13 mouse cellular contexts compared by ENCODE assay signal in genomic region chrX:159910600-159910999, GRCm38 (mm10).
DNase-seq lines count a peak whose midpoint lies in the region; ATAC-seq and TF ChIP-seq lines count a peak whose summit lies in the region.
"Had no signal": no experiment of that assay in that cellular context is flagged by ENCODE, and none has a peak within 500 bp of the region (broad histone marks: within the 10 kb centered on the region; RNA-seq: fewer than 3 reads in every experiment).

No protein-coding gene starts in this region.

- H3K4me1 ChIP-seq in hindbrain, embryonic 15.5 days (replicated peaks): no peaks in the 10 kb centered on the region
- H3K4me1 ChIP-seq in hindbrain, embryonic 13.5 days (replicated peaks): no peaks in the 10 kb centered on the region
- H3K4me1 ChIP-seq in bone marrow macrophage, adult 2 months (ENCODE audit: control insufficient read depth, insufficient read depth, low read length): peaks cover 36% of the 10 kb centered on the region

- H3K36me3 ChIP-seq in hindbrain, embryonic 15.5 days: no peaks in the 10 kb centered on the region
- no peaks in the 10 kb centered on the region for H3K36me3 ChIP-seq in hindbrain, embryonic 13.5 days

- WGBS in hindbrain, embryonic 15.5 days: 68% methylated on average over 3 of the region's 3 CpGs
- 59% methylated on average over 3 of the region's 3 CpGs for WGBS in hindbrain, embryonic 13.5 days

- H3K9me3 ChIP-seq in hindbrain, embryonic 15.5 days: no peaks in the 10 kb centered on the region
- H3K9me3 ChIP-seq in hindbrain, embryonic 13.5 days: no peaks in the 10 kb centered on the region
- H3K9me3 ChIP-seq: G1E had no signal

- no peak overlapping the region for H3K4me2 ChIP-seq in hindbrain, embryonic 15.5 days
- no peak overlapping the region for H3K4me2 ChIP-seq in hindbrain, embryonic 13.5 days

- ATAC-seq in hindbrain, embryonic 15.5 days (ENCODE audit: low FRiP score, low read depth): peak; percentile 15; the same call in 1 of the 2 replicates
- no peak for ATAC-seq in hindbrain, embryonic 13.5 days (ENCODE audit: low FRiP score)
- ATAC-seq in inflammation-experienced regulatory T-cells, adult 6 months: peak; percentile 6

- TF ChIP-seq CTCF in bone marrow macrophage, adult 2 months (IDR thresholded peaks at IDR 0.05; ENCODE audit: low read depth, low read length): no peak

- DNase-seq in 416B (ENCODE audit: low read depth): peak; percentile 59
- no peak for DNase-seq in urinary bladder, adult 18-20 months (ENCODE audit: low spot score in 2 of 2)
- no peak for DNase-seq in frontal cortex, adult 2 months (ENCODE audit: extremely low spot score in 1 of 2, low spot score in 1 of 2)
- no peak for DNase-seq in spleen, postnatal 4 days (ENCODE audit: low spot score in 2 of 2)
- DNase-seq: adrenal gland, adult 8-10 months; cerebellum, adult 11-12 months; heart, postnatal 4 days; kidney, postnatal 14 days had no signal

- H3K27ac ChIP-seq in hindbrain, embryonic 15.5 days (replicated peaks): no peak overlapping the region
- H3K27ac ChIP-seq in hindbrain, embryonic 13.5 days: no peak overlapping the region
- peak overlapping the region; percentile 34 for H3K27ac ChIP-seq in bone marrow macrophage, adult 2 months (ENCODE audit: insufficient read depth, low read depth, low read length)

- H3K27me3 ChIP-seq in hindbrain, embryonic 15.5 days: 0 out of 2 replicates have a peak, but pooled peaks cover under 1% of the 10 kb centered on the region
- H3K27me3 ChIP-seq in hindbrain, embryonic 13.5 days: peaks cover 13% of the 10 kb centered on the region

- TF ChIP-seq POLR2A in bone marrow macrophage, adult 2 months (IDR thresholded peaks at IDR 0.05; ENCODE audit: borderline replicate concordance, low read depth, low read length): no peak

- no peak overlapping the region for H3K9ac ChIP-seq in hindbrain, embryonic 15.5 days
- H3K9ac ChIP-seq in hindbrain, embryonic 13.5 days: no peak overlapping the region

- H3K4me3 ChIP-seq in hindbrain, embryonic 15.5 days: no peak overlapping the region
- H3K4me3 ChIP-seq in hindbrain, embryonic 13.5 days: no peak overlapping the region
- no peak overlapping the region for H3K4me3 ChIP-seq in bone marrow macrophage, adult 2 months (ENCODE audit: insufficient read depth, low read length)
